In the genomic region with DNA sequence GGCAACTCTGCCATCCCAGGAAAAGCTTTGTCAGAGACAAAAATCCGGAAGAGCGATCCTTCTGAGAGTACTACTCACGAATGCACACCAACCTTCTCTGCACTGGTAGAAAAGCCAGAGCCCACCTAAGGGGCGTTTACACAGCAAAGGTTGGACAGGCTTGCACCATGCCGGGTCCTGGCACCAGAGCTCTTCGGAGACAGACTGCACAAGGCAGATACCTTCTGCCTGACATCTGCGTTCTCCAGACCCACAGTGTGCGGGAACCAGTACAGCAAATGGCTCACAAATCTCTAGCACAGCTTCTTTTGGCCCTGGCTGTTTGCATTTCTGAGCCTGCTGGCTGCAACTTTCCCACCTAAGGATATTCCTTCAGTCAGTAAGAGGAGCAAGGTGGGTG, we compare ENCODE assay signal across 14 mouse cellular contexts.
DNase-seq lines count a peak whose midpoint lies in the region; ATAC-seq lines count a peak whose summit lies in the region.
"Had no signal": no experiment of that assay in that cellular context is flagged by ENCODE, and none has a peak within 500 bp of the region (broad histone marks: within the 10 kb centered on the region; RNA-seq: fewer than 3 reads in every experiment).

No protein-coding gene starts in this region.

- peak overlapping the region; percentile 15; the same call in 1 of the 2 replicates for H3K4me2 ChIP-seq in kidney, embryonic 14.5 days (replicated peaks; ENCODE audit: low read depth, low read length)
- H3K4me2 ChIP-seq in midbrain, embryonic 14.5 days (ENCODE audit: low read length), result peak overlapping the region; percentile 35

- DNase-seq in kidney, adult 18-20 months, result no peak
- DNase-seq in cerebellum, adult 18-20 months, result peak; percentile 45 to 47
- peak; percentile 51 to 59 for DNase-seq in cerebellum, postnatal 36 days
- DNase-seq in midbrain, embryonic 14.5 days, result no peak
- no peak for DNase-seq in adrenal gland, adult (ENCODE audit: inconsistent age in 2 of 2, low spot score in 1 of 2)
- DNase-seq in urinary bladder, adult 2 months (ENCODE audit: low spot score), result no peak
- DNase-seq in urinary bladder, adult 18-20 months (ENCODE audit: low spot score in 2 of 2), result no peak
- DNase-seq: adrenal gland, postnatal 14 days; gastrocnemius, postnatal 25 days; kidney, postnatal 4 days; lung, embryonic 14.5 days had no signal

- no peak overlapping the region for H3K9ac ChIP-seq in kidney, embryonic 14.5 days (ENCODE audit: low read depth, low read length)
- H3K9ac ChIP-seq in midbrain, embryonic 14.5 days (replicated peaks; ENCODE audit: low read length), result no peak overlapping the region
- H3K9ac ChIP-seq: lung, embryonic 14.5 days had no signal

- H3K9me3 ChIP-seq in kidney, embryonic 14.5 days (ENCODE audit: control insufficient read depth, low read length), result no peaks in the 10 kb centered on the region
- H3K9me3 ChIP-seq in midbrain, embryonic 14.5 days (ENCODE audit: control insufficient read depth, low read length), result no peaks in the 10 kb centered on the region

- H3K4me1 ChIP-seq in kidney, embryonic 14.5 days (ENCODE audit: control insufficient read depth, insufficient read depth, low read length), result 0 out of 2 replicates have a peak, but pooled peaks cover 3% of the 10 kb centered on the region
- peaks cover 9% of the 10 kb centered on the region for H3K4me1 ChIP-seq in midbrain, embryonic 14.5 days (ENCODE audit: control insufficient read depth, insufficient read depth, low read length)

- no peak for ATAC-seq in kidney, embryonic 14.5 days (ENCODE audit: low FRiP score, low TSS enrichment)
- no peak for ATAC-seq in midbrain, embryonic 14.5 days (ENCODE audit: low FRiP score, low TSS enrichment)
- ATAC-seq: CD4-positive, CD25-positive, alpha-beta regulatory T cell, adult 4 months; inflammation-experienced regulatory T-cells, adult 6 months had no signal

- no peak overlapping the region for H3K27ac ChIP-seq in kidney, embryonic 14.5 days (ENCODE audit: low read depth, low read length)
- no peak overlapping the region for H3K27ac ChIP-seq in midbrain, embryonic 14.5 days (replicated peaks; ENCODE audit: low read depth, low read length)

- no peaks in the 10 kb centered on the region for H3K36me3 ChIP-seq in kidney, embryonic 14.5 days (ENCODE audit: control insufficient read depth, insufficient read depth, low read length)
- no peaks in the 10 kb centered on the region for H3K36me3 ChIP-seq in midbrain, embryonic 14.5 days (ENCODE audit: control insufficient read depth, insufficient read depth, low read length)

- H3K4me3 ChIP-seq in kidney, embryonic 14.5 days (ENCODE audit: low read length), result no peak overlapping the region
- H3K4me3 ChIP-seq in midbrain, embryonic 14.5 days (replicated peaks; ENCODE audit: low read depth, low read length), result no peak overlapping the region

- H3K27me3 ChIP-seq in kidney, embryonic 14.5 days (ENCODE audit: control insufficient read depth, insufficient read depth, low read length), result peaks cover 18% of the 10 kb centered on the region
- peaks cover 11% of the 10 kb centered on the region; the same call in 1 of the 2 replicates for H3K27me3 ChIP-seq in midbrain, embryonic 14.5 days (ENCODE audit: control insufficient read depth, insufficient read depth, low read length)

- WGBS in kidney, embryonic 14.5 days, result 84% methylated on average over 8 of the region's 8 CpGs
- WGBS in midbrain, embryonic 14.5 days, result 85% methylated on average over 8 of the region's 8 CpGs

Comparison
In these comparisons a context has a peak if more than half of its experiments do, and no peak if none do; other contexts are left out.
1. DNase-seq: peak in cerebellum, adult 18-20 months (2 of 2) and cerebellum, postnatal 36 days (2 of 2); none in kidney, adult 18-20 months (single experiment), midbrain, embryonic 14.5 days (single experiment), adrenal gland, adult (0 of 2), urinary bladder, adult 2 months (single experiment) and urinary bladder, adult 18-20 months (0 of 2).